Mouse (Mus musculus): ENCODE measurements around the gene 4930451I11Rik. TPM values are rescaled to one million over a fixed set of nuclear protein-coding genes. Genes with fewer than 3 reads are reported as not detected.

Gene 4930451I11Rik
- polyA plus RNA-seq, 1 experiment from 2014 or later = not detected

DNA sequence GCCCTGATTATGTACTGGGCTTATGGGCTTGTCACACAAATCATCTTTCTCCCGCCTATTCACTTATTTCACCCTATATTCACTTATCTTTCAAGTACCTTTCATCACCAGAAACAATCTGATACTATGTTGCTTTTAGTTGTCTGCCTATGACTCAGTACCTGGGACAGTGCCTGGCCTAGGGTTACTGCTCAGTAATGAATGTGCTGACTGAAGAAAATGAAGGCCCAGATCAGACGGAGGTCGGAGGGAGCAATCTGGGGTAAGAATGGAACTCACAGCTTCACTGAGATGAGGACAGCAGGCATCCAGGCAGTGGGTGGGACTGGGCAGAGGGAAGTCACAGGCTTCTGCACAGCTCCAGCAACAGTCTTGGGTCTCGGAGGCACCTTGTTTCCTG lies 24.0 kb downstream of the 4930451I11Rik start:
- H3K4me1 ChIP-seq (ENCODE audit: control insufficient read depth in 2 of 2, insufficient read depth in 2 of 2, low read length in 2 of 2) = peaks cover 4 to 17% of the 10 kb centered on the region in 2 experiments; a peak in 3 of 4 replicates
- H3K27ac ChIP-seq (replicated peaks in 1 of 2; ENCODE audit: control insufficient read depth in 1 of 2, insufficient read depth in 1 of 2, low read depth in 2 of 2, low read length in 2 of 2) = 0 out of 4 replicates have a peak overlapping the region, but pooled peaks of 1 of the 2 experiments have one; percentile 11
- ATAC-seq (ENCODE audit: insufficient number of reproducible peaks, insufficient read depth, low FRiP score, low read depth) = no peak
- no peak overlapping the region for H3K4me3 ChIP-seq (ENCODE audit: control insufficient read depth in 1 of 2, insufficient read depth in 1 of 2, low read depth in 1 of 2, low read length in 2 of 2)
- 50% methylated on average over 4 of the region's 4 CpGs for WGBS
- H3K36me3 ChIP-seq (ENCODE audit: control insufficient read depth, insufficient read depth, low read length) = peaks cover 24% of the 10 kb centered on the region
- H3K27me3 ChIP-seq (ENCODE audit: control insufficient read depth, insufficient read depth, low read length) = no peaks in the 10 kb centered on the region
- H3K4me2 ChIP-seq (ENCODE audit: low read length) = peak overlapping the region; percentile 86
- peak overlapping the region; percentile 78; the same call in 1 of the 2 replicates for H3K9ac ChIP-seq (ENCODE audit: low read length)
- H3K9me3 ChIP-seq (ENCODE audit: control insufficient read depth, low read length) = no peaks in the 10 kb centered on the region

DNA sequence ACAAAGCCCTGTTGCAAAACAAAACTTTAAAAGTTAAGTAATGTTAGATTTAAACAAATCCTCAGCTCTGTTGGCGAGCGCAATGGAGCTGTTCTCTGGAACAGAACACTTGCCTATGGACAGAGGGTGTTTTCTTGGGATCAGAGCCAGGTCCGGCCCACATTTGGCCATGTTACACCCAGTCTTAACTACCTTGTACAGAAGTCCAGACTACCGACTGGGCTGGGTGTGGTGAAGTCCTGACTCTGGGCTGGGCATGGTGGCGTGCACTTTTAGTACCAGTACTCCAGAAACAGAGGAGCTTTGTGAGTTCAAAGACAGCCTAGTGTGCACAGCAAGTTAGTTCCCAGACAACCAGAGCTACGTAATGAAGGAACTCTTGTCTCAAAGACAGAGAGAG lies 24.5 kb downstream of the 4930451I11Rik start:
- H3K9me3 ChIP-seq (ENCODE audit: control insufficient read depth, low read length) = no peaks in the 10 kb centered on the region
- peaks cover 4 to 17% of the 10 kb centered on the region in 2 experiments; a peak in 3 of 4 replicates for H3K4me1 ChIP-seq (ENCODE audit: control insufficient read depth in 2 of 2, insufficient read depth in 2 of 2, low read length in 2 of 2)
- H3K9ac ChIP-seq (ENCODE audit: low read length) = no peak overlapping the region
- H3K27ac ChIP-seq (replicated peaks in 1 of 2; ENCODE audit: control insufficient read depth in 1 of 2, insufficient read depth in 1 of 2, low read depth in 2 of 2, low read length in 2 of 2) = no peak overlapping the region
- 64% methylated on average over 6 of the region's 6 CpGs for WGBS
- no peak for ATAC-seq (ENCODE audit: insufficient number of reproducible peaks, insufficient read depth, low FRiP score, low read depth)
- no peaks in the 10 kb centered on the region for H3K27me3 ChIP-seq (ENCODE audit: control insufficient read depth, insufficient read depth, low read length)
- no peak overlapping the region for H3K4me2 ChIP-seq (ENCODE audit: low read length)
- peaks cover 25% of the 10 kb centered on the region for H3K36me3 ChIP-seq (ENCODE audit: control insufficient read depth, insufficient read depth, low read length)
- H3K4me3 ChIP-seq (ENCODE audit: control insufficient read depth in 1 of 2, insufficient read depth in 1 of 2, low read depth in 1 of 2, low read length in 2 of 2) = no peak overlapping the region

- H3K4me3 ChIP-seq (ENCODE audit: control insufficient read depth in 1 of 2, insufficient read depth in 1 of 2, low read depth in 1 of 2, low read length in 2 of 2) = no peak overlapping the region
- no peak overlapping the region for H3K4me2 ChIP-seq (ENCODE audit: low read length)
- no peak for ATAC-seq (ENCODE audit: insufficient number of reproducible peaks, insufficient read depth, low FRiP score, low read depth)
These were observed 27.7 kb downstream of the 4930451I11Rik start for GRCm38 (mm10) chr7:126803751-126804150.

GRCm38 (mm10) chr7:126803181-126803580 lies 28.3 kb downstream of the 4930451I11Rik start:
- Histone ChIP-seq H3K4me1 (ENCODE audit: control insufficient read depth in 2 of 2, insufficient read depth in 2 of 2, low read length in 2 of 2) (peaks cover 12 to 21% of the 10 kb centered on the region in 2 experiments), H3K9ac (ENCODE audit: low read length) (no peak overlapping the region), H3K27ac (replicated peaks in 1 of 2; ENCODE audit: control insufficient read depth in 1 of 2, insufficient read depth in 1 of 2, low read depth in 2 of 2, low read length in 2 of 2) (no peak overlapping the region), H3K4me2 (ENCODE audit: low read length) (no peak overlapping the region), H3K36me3 (ENCODE audit: control insufficient read depth, insufficient read depth, low read length) (peaks cover 25% of the 10 kb centered on the region), H3K9me3 (ENCODE audit: control insufficient read depth, low read length) (no peaks in the 10 kb centered on the region), H3K27me3 (ENCODE audit: control insufficient read depth, insufficient read depth, low read length) (no peaks in the 10 kb centered on the region), H3K4me3 (ENCODE audit: control insufficient read depth in 1 of 2, insufficient read depth in 1 of 2, low read depth in 1 of 2, low read length in 2 of 2) (no peak overlapping the region)
- no peak for ATAC-seq (ENCODE audit: insufficient number of reproducible peaks, insufficient read depth, low FRiP score, low read depth)
- 87% methylated on average over 6 of the region's 6 CpGs for WGBS

More at GRCm38 (mm10) chr7:126803751-126804150, 27.7 kb downstream of the 4930451I11Rik start:
- Histone ChIP-seq H3K9ac (ENCODE audit: low read length) (no peak overlapping the region), H3K27ac (replicated peaks in 1 of 2; ENCODE audit: control insufficient read depth in 1 of 2, insufficient read depth in 1 of 2, low read depth in 2 of 2, low read length in 2 of 2) (no peak overlapping the region), H3K36me3 (ENCODE audit: control insufficient read depth, insufficient read depth, low read length) (peaks cover 25% of the 10 kb centered on the region), H3K27me3 (ENCODE audit: control insufficient read depth, insufficient read depth, low read length) (no peaks in the 10 kb centered on the region), H3K4me1 (ENCODE audit: control insufficient read depth in 2 of 2, insufficient read depth in 2 of 2, low read length in 2 of 2) (peaks cover 12 to 26% of the 10 kb centered on the region in 2 experiments), H3K9me3 (ENCODE audit: control insufficient read depth, low read length) (no peaks in the 10 kb centered on the region)

GRCm38 (mm10) chr7:126802134-126802889 lies 29.1 kb downstream of the 4930451I11Rik start:
- H3K4me1 ChIP-seq (ENCODE audit: control insufficient read depth in 2 of 2, insufficient read depth in 2 of 2, low read length in 2 of 2) = peaks cover 12 to 14% of the 10 kb centered on the region in 2 experiments
- H3K27ac ChIP-seq (replicated peaks in 1 of 2; ENCODE audit: control insufficient read depth in 1 of 2, insufficient read depth in 1 of 2, low read depth in 2 of 2, low read length in 2 of 2) = no peak overlapping the region
- 77% methylated on average over 11 of the region's 11 CpGs for WGBS
- peaks cover 29% of the 10 kb centered on the region for H3K36me3 ChIP-seq (ENCODE audit: control insufficient read depth, insufficient read depth, low read length)
- no peak overlapping the region for H3K9ac ChIP-seq (ENCODE audit: low read length)
- no peak overlapping the region for H3K4me2 ChIP-seq (ENCODE audit: low read length)
- no peaks in the 10 kb centered on the region for H3K9me3 ChIP-seq (ENCODE audit: control insufficient read depth, low read length)
- H3K4me3 ChIP-seq (ENCODE audit: control insufficient read depth in 1 of 2, insufficient read depth in 1 of 2, low read depth in 1 of 2, low read length in 2 of 2) = no peak overlapping the region
- H3K27me3 ChIP-seq (ENCODE audit: control insufficient read depth, insufficient read depth, low read length) = no peaks in the 10 kb centered on the region
- ATAC-seq (ENCODE audit: insufficient number of reproducible peaks, insufficient read depth, low FRiP score, low read depth) = no peak

GRCm38 (mm10) chr7:126801057-126801422 lies 30.4 kb downstream of the 4930451I11Rik start:
- WGBS = 94% methylated on average over 16 of the region's 16 CpGs
- Histone ChIP-seq H3K27ac (replicated peaks in 1 of 2; ENCODE audit: control insufficient read depth in 1 of 2, insufficient read depth in 1 of 2, low read depth in 2 of 2, low read length in 2 of 2) (no peak overlapping the region), H3K9ac (ENCODE audit: low read length) (peak overlapping the region; percentile 89; the same call in 1 of the 2 replicates)

DNA sequence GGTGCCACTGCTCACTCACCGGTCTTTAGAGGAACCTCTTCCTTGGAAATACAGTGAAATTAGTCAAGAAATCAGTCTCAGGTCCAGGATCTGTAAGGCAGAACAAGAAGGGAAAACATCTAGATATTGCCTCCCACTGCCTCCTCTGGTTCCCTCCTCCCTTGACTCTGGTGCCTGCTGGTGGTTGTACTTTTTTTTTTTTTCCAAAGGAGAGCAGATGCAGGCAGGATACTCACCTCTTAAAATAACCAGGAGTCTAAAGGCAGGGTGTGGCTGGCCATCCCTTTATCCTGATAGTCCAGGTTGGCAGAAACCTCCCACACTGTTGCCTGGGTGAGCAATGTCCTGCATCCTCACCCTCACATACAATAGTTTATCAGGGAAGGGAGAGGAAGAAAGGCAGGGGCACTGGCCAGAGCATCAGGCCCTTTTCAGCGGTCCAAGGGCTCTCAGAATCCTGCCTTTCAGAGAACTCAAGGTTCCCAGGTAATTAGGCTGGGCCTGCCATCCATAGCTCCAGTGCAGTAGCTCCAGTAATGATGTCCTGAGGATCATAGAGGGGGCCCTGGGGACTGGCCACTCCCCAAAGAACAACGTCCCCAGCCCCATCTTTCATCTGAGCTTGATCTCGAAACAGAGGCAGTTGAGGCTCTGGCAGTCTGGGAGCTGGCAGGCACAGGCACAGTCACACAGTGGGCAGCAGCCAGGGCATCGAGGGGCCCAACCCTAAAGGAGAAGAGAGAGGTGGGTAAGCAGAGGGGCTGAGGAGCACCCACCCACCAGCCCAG lies 31.0 kb downstream of the 4930451I11Rik start:
- Histone ChIP-seq H3K4me2 (ENCODE audit: low read length) (peak overlapping the region; percentile 90), H3K36me3 (ENCODE audit: control insufficient read depth, insufficient read depth, low read length) (peaks cover 43% of the 10 kb centered on the region), H3K9me3 (ENCODE audit: control insufficient read depth, low read length) (no peaks in the 10 kb centered on the region), H3K4me1 (ENCODE audit: control insufficient read depth in 2 of 2, insufficient read depth in 2 of 2, low read length in 2 of 2) (peaks cover 13 to 25% of the 10 kb centered on the region in 2 experiments), H3K4me3 (ENCODE audit: control insufficient read depth in 1 of 2, insufficient read depth in 1 of 2, low read depth in 1 of 2, low read length in 2 of 2) (peak overlapping the region; percentile 57 to 72), H3K27me3 (ENCODE audit: control insufficient read depth, insufficient read depth, low read length) (no peaks in the 10 kb centered on the region), H3K9ac (ENCODE audit: low read length) (peak overlapping the region; percentile 89), H3K27ac (replicated peaks in 1 of 2; ENCODE audit: control insufficient read depth in 1 of 2, insufficient read depth in 1 of 2, low read depth in 2 of 2, low read length in 2 of 2) (peak overlapping the region; percentile 100)
- ATAC-seq (ENCODE audit: insufficient number of reproducible peaks, insufficient read depth, low FRiP score, low read depth) = no peak
- WGBS = 45% methylated on average over 5 of the region's 5 CpGs

More at GRCm38 (mm10) chr7:126801057-126801422, 30.4 kb downstream of the 4930451I11Rik start:
- Histone ChIP-seq H3K4me1 (ENCODE audit: control insufficient read depth in 2 of 2, insufficient read depth in 2 of 2, low read length in 2 of 2) (peaks cover 13 to 25% of the 10 kb centered on the region in 2 experiments), H3K27me3 (ENCODE audit: control insufficient read depth, insufficient read depth, low read length) (no peaks in the 10 kb centered on the region), H3K4me2 (ENCODE audit: low read length) (no peak overlapping the region), H3K4me3 (ENCODE audit: control insufficient read depth in 1 of 2, insufficient read depth in 1 of 2, low read depth in 1 of 2, low read length in 2 of 2) (no peak overlapping the region), H3K9me3 (ENCODE audit: control insufficient read depth, low read length) (no peaks in the 10 kb centered on the region), H3K36me3 (ENCODE audit: control insufficient read depth, insufficient read depth, low read length) (peaks cover 39% of the 10 kb centered on the region)
- ATAC-seq (ENCODE audit: insufficient number of reproducible peaks, insufficient read depth, low FRiP score, low read depth) = no peak

Data from heart, embryonic 14.5 days (tissue).